Mouse (Mus musculus) layer of hippocampus, adult 18-20 months (tissue): ENCODE measurements around the gene Ktn1. TPM values are rescaled to one million over a fixed set of nuclear protein-coding genes. Genes with fewer than 3 reads are reported as not detected.

Source experiments
- DNase-seq, 2 experiments: peaks; one replicate each; pipeline ENCODE4 v3.0.0; 2022; ENCODE audit warnings: low spot score in 2 of 2
- total RNA-seq, 2 experiments: library from RNA; stranded (reverse); gene quantifications; 2 replicates each; pipeline ENCODE4 v1.2.3; 2021

Ktn1 gene
- total RNA-seq, 2 experiments from 2014 or later = 77.6 to 81.7 TPM

- no peak for DNase-seq
Measured at GRCm38 (mm10) chr14:47754253-47754897, 106.1 kb downstream of the Ktn1 start.

- DNase-seq = no peak
Measured at GRCm38 (mm10) chr14:47756411-47757065, 108.3 kb downstream of the Ktn1 start.

- no peak for DNase-seq
Measured at GRCm38 (mm10) chr14:47765192-47765591, 116.9 kb downstream of the Ktn1 start.

- DNase-seq = no peak
Measured at GRCm38 (mm10) chr14:47765796-47766195, 117.5 kb downstream of the Ktn1 start.

GRCm38 (mm10) chr14:47766373-47766772 lies 118.1 kb downstream of the Ktn1 start:
- DNase-seq = no peak

- no peak for DNase-seq
Measured at GRCm38 (mm10) chr14:47771496-47771895, 123.2 kb downstream of the Ktn1 start.

GRCm38 (mm10) chr14:47775543-47775942 lies 127.3 kb downstream of the Ktn1 start:
- DNase-seq = no peak

- no peak for DNase-seq
Measured at GRCm38 (mm10) chr14:47776260-47777035, 128.2 kb downstream of the Ktn1 start.

GRCm38 (mm10) chr14:47786112-47786511 lies 137.9 kb downstream of the Ktn1 start:
- DNase-seq = no peak

Other genes starting within 250 kb of the Ktn1 start
- gene Dlgap5, start 230.0 kb upstream of the Ktn1 start, total RNA-seq = under 1 TPM in 1 of 2 experiments, not detected in 1; 0.25 TPM
- gene Fbxo34, start 198.0 kb upstream of the Ktn1 start, total RNA-seq = 10 to 100 TPM; 88.5 to 91.4 TPM
- gene Atg14, start 77.8 kb upstream of the Ktn1 start, total RNA-seq = 10 to 100 TPM; 19.9 to 21.1 TPM